Mouse (Mus musculus): ENCODE data around the gene Zbtb20.

- TF ChIP-seq CTCF (IDR thresholded peaks at IDR 0.05; ENCODE audit: low read depth, low read length) (no peak), POLR2A (IDR thresholded peaks at IDR 0.05; ENCODE audit: borderline replicate concordance, low read depth, low read length) (no peak)
Measured at GRCm38 (mm10) chr16:43503636-43504010, 627.9 kb downstream of the Zbtb20 start.

Measured in bone marrow macrophage, adult 2 months (primary cell).